Mouse (Mus musculus): ENCODE data around the gene Olfr669.
"Not testable (repeated sequence)": the region's sequence is repeated elsewhere in the genome, so short reads cannot be mapped to it uniquely, and the experiment has no call there.

Gene Olfr669

GRCm38 (mm10) chr7:104933940-104934339, at the start of gene Olfr669:
Gene Olfr669 (plus strand): TSS chr7:104934240.
- no peak for DNase-seq (ENCODE audit: low spot score in 2 of 2)

- no peak for DNase-seq (ENCODE audit: low spot score in 2 of 2)
Observed at GRCm38 (mm10) chr7:104895852-104896251, 38.2 kb upstream of the Olfr669 start, which contains the start of gene Olfr666. Gene Olfr666 (minus strand): TSS chr7:104895952.

GRCm38 (mm10) chr7:104921382-104921781, 12.7 kb upstream of the Olfr669 start, which contains the start of gene Olfr667:
Gene Olfr667 (minus strand): TSS chr7:104921482.
- DNase-seq (ENCODE audit: low spot score in 2 of 2): no peak

- DNase-seq (ENCODE audit: low spot score in 2 of 2): no peak
Observed at GRCm38 (mm10) chr7:104927957-104928356, 6.1 kb upstream of the Olfr669 start, which contains the start of gene Olfr668. Gene Olfr668 (minus strand): TSS chr7:104928057.

GRCm38 (mm10) chr7:104950234-104950633, 16.2 kb downstream of the Olfr669 start:
- DNase-seq (ENCODE audit: low spot score in 2 of 2): not testable (repeated sequence)

- no peak for DNase-seq (ENCODE audit: low spot score in 2 of 2)
Observed at GRCm38 (mm10) chr7:104962520-104962919, 28.5 kb downstream of the Olfr669 start, which contains the start of gene Olfr670. Gene Olfr670 (minus strand): TSS chr7:104962620.

- not testable (repeated sequence) for DNase-seq (ENCODE audit: low spot score in 2 of 2)
Observed at GRCm38 (mm10) chr7:104972507-104972906, 38.5 kb downstream of the Olfr669 start.

- DNase-seq (ENCODE audit: low spot score in 2 of 2): no peak
Observed at GRCm38 (mm10) chr7:104979026-104979425, 45.0 kb downstream of the Olfr669 start, which contains the start of gene Olfr671. Gene Olfr671 (minus strand): TSS chr7:104979126.

Data from cerebellum, postnatal 4 days (tissue).